Mouse (Mus musculus): ENCODE data around the gene Pink1.

DNA sequence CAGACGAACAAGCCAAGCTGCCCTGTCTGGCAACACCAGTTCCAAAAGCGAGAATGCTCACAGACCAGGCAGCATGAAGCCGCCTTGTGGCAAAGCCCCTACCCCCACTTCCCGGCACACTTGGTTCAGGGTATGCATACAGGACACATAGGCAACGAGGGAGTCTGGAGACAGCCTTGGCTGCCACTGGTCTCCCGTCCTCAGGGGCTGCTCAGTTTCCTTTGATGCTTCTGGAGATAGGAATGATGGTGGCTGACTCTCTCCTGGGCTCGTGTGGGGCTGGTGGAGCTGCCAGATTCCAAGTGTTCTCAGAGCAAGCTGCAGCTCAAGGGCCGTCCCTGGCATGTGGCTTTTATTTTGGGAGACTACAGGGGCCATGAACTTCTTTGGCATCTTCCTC is 15.3 kb upstream of the Pink1 start:
- no peak for TF ChIP-seq CTCF (IDR thresholded peaks at IDR 0.05; ENCODE audit: low read depth)
- TF ChIP-seq EP300 (IDR thresholded peaks at IDR 0.05; ENCODE audit: low read depth): no peak

Data from heart, postnatal 0 days (tissue).